Mouse (Mus musculus) layer of hippocampus, adult 9-11 months (tissue): ENCODE data around the gene Slc4a3.
A peak's percentile ranks its signal among the peaks of the same experiment; 100 is the strongest.

Experiments used
- DNase-seq: peaks from one replicate; pipeline ENCODE4 v3.0.0; 2022

The Slc4a3 gene

DNA sequence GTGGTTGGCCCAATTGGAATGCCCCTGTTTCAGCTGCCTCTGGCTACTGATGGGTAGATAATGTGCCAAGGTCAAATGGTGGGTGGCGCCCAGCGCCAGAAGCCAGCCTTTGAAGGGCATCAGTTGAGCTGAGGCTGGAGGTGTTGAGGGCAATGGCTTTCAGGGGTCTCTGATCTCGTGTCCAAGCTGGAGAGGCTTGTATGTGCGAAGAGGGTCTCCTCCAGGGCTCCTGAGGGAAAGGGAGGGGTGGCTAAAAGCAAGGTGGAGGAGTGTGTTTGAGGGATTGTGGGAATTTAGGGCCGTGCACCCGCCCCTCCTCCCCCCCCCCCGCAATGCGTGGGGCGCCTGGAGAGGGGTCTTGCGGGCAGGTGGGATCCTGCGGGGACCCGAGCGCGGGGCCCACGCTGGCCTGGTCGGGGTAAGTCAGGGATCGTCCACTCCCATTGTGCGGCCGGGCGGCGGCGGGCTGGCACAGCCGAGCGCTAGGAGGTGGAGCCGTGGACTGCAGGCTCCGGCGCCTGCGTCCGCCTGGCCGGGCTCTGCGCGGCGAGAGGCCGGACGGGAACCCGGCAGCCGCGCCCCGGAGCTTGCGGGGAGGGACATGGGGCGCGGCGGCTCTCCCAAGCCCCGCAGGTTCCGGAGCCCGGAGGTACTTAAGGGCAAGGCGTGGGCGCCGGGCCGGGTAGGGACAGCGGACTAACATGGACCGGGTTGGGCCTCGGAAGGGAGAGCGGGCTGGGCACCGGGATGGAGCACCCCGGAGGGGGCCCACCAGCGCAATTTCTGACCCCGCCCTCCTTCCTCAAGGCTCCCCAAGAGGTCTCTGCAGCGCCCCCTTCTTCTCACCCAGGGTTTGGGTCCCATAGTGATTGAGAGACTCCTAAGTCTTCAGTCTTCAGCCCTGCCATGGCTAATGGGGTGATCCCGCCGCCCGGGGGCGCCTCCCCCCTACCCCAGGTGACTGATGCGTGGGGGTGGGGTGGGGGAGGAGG is at the start of gene Slc4a3:
Gene Slc4a3, plus strand, starts transcription at position 302 of the 992 bp plus-strand sequence.
- peak; percentile 52 for DNase-seq

DNA sequence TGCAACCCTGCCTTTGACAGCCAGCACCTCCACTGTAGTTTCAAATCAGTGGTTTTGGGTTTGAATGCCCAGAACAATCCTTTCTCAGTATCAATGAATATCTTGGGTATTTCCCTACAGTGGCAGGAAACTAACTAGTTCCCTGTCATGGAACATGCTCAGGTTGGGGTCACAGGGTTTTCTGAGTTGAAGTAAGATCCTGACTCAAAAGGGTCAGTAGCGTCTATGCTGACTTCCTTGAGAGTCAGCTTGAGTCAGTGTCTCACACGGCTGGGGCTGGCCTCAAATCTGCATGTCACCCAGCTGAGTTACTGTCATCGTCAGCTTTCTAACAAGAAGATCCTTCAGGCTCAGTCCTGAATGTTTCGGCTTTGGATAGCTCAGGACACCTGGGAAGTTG is 47.2 kb upstream of the Slc4a3 start:
- DNase-seq: no peak

DNA sequence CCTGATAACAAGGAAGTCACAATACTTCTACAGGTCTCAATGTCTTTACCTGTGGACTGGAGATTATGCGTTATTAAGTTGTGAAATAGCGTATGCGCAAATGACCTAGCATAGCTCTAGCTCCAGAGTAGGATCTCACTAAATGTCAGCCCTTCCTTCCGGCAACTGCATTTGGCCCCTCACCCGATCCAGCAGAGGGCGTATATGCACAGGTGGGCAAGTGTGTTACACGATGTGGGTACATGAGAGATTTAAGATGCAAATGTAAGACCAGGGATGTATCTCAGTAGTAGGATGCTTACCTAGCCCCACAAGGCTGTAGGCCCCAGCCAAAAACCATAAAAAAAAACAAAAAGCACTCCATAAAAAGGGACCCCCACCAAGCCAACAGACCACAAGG is 46.6 kb upstream of the Slc4a3 start:
- no peak for DNase-seq

DNA sequence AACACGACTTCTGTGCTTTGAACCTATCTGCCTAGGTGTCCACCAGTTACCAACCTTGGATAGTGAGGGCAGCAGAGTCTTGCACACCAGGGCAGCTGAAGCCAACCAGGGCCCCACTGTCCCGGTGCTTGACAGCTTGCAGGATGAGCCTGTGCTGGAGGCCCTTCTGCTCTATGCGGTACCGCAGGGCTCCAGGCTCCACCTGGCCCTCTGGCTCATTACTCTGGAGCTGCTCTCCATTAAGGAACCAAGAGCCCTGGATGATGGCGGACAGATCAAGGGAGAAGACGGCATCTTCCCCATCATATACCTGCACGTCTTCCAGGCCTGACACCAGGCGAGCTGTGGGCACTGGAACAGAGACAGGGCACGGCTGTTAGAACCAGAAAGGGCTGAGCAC is 44.2 kb upstream of the Slc4a3 start:
- no peak for DNase-seq

DNA sequence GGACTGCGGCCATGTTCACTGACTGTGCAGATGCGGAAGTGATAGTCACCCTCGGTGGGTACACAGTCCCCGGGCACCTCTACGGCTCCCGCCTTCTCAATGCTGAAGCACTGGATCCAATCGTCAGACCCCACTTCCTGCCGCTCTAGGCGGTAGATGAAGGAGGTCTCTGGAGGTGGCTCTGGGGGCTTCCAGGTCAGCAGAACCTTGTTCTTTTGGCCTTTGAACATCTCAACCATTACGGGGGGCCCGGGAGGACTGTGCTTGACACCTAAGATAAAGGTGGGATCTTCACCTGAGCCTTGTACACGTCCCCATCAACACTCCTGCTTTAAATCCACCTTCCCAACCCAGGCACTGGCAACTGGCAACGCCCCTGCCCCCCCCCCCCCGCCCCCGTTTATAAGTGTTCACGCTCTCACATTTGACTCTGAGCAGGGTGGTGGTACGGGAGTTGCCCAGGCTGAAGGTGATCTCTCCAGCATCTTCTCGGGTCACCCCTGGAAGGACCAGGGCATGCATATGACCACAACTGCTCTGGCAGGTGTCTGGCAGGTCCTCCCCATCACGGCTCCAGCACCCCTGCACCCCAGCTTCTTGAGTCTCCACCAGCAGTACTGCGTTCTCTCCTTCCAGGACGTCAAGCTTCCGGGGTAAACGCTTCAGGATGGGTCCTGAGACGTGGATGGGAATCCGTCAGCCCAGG is 43.0 kb upstream of the Slc4a3 start:
- no peak for DNase-seq

DNA sequence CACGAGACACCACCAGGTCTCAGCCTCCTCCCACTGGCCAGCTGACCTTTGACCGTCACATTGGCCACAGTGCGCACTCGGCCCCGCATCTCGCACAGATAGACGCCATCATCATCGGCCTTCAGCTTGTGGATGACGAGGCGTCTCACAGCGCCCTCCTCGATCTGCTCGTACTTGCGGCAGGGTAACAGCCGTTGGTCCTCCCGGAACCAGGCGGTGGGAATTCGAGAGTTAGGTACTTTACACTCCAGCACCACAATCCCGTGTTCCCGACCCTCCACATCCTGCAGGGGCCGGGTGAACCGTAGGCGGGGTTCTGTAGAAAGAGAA is 42.5 kb upstream of the Slc4a3 start:
- DNase-seq: no peak

DNA sequence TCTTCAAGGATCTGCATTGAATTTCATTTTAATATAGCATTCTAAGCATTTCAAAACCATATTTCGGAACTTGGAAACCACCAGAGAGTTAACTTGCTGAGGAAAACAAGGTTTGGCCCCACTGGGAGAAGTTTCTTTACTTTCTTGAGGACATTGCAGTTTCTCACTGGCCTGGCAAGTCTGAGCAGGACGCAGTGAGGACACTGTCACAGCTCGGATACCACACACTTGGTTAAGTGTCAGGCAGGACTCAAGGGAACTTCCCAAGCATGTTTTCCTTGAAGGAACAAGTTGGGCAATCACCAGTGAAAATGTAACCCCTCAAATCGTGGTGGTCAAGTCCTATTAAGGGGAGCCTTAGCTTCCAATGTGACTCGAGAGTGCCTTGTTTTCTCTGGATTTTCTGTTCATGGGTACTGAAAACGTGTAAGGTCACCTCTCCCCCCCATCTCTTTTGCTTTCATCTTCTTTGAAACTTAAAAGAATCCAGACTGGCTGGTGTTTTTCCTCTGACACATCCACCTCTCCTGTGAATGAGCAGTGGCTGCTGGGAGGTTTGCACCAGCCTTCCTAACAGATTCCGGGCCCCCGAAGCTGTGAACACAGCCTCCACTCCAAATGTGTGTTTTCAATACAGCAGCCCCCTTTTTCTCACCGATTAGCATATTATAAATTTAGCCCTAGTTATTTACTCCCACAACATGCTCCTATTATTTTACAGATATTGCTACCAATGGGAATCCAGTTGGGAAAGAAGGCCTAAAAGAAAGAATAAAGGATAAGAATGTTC is 41.6 kb upstream of the Slc4a3 start:
- peak; percentile 82 for DNase-seq

DNA sequence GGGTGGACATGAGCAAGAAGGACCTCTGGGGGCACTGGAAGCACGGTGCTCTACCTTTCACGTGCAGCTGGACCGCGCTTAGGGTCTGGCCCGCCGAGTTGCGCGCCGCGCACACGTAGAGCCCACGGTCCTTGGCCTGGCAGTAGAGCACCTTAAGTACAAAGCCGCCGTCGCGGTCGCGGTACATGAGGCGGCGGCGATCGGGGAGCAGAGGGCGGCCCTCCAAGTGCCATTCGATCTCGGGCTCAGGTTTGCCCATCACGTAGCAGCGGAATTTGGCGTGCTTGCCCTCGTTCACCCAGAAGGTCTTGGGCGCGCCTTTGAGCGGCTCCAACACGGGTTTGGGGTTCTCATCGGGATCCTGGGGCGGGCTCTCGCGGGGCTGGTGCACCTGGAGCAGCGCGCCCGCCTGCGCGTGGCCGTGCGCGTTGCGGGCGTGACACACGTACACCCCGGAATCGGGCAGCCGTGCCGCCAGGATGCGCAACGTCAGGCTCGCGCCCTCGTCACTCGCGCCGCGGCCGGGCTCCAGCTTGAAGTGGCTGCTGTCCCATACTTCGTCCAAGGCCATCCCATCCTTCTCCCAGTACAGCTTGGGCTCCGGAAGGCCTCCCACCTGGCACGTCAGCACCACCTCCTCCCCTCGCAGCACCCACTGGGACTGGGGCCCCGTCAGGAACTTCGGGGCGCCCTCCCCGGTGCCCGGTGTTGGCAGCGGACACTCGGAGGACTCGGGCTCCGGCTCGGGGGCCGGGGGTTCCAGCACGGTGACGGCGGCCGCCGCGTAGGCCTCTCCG is 40.7 kb upstream of the Slc4a3 start:
- peak; percentile 78 for DNase-seq

DNA sequence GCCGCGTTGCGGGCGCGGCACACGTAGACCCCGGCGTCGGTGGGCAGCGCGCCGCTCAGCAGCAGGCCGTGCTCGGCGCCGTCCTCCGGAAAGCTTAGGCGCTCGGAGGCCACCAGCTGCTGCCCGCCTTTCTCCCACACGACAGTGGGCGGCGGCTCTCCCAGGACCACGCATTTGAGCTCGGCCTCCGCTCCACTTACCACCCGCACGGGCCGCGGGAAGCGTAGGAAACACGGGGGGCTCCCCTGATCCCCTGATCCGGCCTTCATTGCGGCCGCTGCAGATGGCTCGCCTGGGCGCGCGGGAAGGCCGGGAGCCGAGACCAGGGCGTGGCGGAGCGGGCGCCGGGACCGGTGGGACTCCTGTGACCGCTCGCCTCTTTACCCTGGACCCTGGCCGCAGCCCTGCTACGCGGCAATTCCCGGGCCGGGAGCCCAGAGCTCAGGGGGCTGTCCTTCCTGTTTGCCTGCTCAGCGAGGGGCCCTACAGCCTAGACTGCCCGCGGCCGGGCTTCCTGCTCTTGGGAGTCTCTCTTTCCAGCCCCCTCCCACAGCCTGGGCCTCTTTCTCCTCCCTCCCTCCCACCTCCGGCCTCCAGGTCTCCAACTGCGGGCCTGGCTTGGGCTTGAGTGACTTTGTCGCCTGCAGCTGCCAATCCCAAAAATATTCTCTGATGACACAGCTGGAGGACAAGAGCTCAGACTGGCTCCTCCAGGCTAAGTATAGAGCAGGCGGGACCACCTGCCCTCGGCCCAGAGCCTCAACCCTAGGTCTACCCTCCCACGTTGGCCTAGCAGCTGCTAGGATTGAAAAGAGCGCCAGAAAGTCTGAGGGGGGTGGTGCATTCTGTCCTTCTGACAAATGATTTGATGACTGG is 39.9 kb upstream of the Slc4a3 start, which contains the start of gene Obsl1:
Gene Obsl1, minus strand, starts transcription at position 497 of the 876 bp plus-strand sequence.
- no peak for DNase-seq

DNA sequence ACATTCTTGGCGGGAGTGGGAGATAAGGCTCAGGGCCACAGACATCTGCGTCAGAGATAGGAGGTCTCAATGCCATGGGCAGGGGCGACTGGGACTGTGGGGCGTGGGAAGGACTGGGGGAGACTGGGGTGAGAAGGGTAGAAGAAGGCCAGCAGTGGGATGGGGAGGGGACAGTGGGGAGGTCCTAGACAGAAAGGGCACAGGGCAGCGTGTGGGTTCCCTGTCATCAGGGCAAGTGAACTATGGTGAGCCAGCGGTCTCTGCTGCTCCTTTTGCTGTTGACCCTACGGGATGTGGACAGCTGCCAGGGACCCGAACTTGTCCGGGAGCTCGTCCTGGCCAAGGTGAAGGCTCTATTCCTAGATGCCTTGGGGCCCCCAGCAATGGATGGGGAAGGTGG is 39.1 kb upstream of the Slc4a3 start, which contains the start of gene Inha:
Gene Inha, plus strand, starts transcription at position 72 of the 400 bp plus-strand sequence.
- DNase-seq: no peak

DNA sequence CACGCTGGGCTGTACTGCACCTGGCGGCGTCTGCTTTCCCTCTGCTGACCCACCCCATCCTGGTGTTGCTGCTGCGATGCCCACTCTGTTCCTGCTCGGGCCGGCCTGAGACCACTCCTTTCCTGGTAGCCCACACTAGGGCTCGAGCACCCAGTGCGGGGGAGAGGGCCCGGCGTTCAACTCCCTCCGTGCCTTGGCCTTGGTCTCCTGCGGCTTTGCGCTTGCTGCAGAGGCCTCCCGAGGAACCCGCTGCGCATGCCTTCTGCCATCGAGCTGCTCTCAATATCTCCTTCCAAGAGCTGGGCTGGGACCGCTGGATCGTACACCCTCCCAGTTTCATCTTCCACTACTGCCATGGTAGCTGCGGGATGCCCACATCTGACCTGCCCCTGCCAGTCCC is 36.5 kb upstream of the Slc4a3 start:
- DNase-seq: no peak

DNA sequence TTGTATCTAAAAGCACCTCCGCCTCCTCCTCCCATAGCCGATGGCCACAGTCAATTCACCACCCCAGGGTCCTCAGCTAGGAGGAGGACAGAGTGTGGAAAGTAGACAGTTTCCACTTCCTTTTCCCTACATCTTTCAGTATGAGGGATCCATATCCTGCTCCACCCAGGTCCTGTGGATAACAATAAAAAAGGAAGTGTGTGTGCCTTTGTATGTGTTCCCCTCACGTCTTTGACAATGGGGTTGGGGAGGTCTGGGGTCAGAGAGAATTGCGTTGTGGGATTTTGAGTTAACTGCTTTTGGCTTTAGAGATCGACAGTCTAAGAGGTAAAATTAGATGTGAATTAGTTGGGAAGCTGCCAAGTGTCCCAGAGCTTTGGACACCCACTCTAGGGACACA is 35.9 kb upstream of the Slc4a3 start:
- no peak for DNase-seq

DNA sequence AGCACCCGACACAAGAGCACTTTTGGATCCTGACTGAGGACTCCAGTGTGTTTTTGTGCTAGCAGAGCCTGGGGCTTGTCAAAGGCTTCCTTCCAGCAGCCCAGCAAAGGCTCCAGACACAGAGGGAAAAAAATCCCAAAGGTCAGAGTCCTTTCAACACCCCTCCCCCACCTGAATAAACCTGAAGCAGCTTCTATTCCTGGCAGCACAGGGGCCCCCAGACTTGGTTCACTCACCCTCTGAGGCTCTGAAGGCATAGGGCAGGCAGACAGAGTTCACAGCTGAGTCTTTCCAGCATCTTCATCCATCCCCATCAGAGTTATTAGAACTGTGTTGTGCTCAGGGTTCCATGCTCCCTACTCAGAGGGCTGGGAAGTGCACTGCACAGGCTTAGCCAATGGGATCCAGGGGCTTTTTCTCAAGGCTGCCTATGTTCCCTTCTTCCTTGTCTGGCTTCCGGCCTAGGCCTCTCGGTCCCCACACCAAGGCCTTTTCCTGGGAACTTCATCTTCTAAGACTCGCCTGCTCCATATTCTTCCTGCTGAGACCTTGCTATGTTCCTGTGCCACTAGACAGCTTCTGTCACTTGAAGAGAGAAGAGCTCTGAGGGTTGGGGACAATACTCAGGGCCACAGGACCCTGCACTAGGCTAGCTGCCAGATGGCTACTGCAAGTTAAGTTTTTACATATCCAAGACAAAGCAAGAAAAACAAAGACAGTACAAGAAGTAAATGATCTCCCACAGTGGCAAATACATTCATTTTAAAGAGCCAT is 34.4 kb upstream of the Slc4a3 start:
- DNase-seq: no peak

DNA sequence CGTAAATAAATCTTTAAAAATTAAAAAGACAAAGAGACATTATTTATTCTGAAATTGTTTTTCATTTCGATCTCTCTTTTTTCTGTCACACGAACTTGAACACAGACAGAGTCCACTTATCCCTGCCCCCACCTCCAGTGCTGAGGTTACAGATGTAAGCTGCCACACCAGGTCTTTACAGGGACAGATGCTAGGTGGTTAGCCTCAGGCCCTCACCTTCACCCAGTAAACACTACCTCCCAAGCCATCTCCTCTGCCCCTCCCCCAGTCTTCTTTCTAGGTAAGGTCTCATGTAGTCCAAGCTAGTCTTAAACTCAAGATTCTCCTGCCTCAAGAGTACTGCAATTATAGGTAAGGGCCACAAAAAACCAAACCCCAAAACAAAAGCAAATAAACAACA is 33.5 kb upstream of the Slc4a3 start:
- no peak for DNase-seq

DNA sequence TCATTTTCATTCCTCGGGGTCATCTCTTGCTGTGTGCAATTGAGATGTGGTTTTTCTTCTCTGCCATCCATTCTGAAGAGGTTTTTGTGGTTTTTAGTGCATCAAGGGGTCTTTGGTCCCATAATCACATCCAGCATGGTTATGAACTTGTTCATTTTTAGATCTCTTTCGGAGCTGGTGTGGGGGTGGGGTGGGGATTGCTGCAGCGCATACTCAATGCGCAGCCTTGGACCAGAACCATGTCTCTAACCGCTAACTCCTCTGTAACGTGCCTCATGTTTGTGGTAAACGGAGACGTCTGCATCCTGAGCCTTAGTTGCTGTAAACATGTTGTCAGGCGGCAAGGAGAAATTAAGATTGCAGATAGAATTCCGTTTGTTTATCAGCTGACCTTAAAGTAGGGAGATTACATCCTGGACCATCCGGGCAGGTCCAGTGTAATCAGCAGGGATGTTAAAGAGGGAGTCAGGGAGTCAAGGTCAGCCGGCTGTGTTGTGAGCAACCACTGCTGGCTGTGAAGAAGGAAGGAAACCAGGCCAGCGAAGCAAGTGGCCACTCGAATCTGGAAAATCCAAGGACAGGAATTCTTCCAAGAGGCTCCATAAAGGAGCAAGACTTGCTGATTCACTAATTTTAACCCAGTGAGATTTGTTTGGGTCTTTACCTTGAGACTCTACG is 29.2 kb upstream of the Slc4a3 start:
- DNase-seq: no peak

DNA sequence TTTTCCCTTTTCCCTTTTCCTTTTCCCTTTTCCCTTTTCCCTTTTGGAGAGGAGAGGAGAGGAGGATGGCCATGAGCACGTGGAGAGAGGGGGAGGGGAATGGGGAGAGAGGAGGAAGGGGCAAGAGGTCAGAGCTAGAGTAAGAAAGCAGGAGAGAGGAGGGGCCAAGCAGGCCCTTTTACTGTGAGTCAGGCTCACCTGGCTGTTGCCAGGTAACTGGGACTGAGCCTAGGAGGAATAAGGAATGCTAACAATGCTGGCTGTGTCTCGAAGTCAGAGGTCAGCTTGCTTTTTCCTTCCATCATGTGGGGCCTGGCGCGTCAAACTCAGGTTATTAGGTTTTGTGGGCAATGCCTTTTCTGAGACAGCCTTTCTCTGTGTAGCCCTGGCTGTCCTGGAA is 28.1 kb upstream of the Slc4a3 start:
- DNase-seq: no peak

DNA sequence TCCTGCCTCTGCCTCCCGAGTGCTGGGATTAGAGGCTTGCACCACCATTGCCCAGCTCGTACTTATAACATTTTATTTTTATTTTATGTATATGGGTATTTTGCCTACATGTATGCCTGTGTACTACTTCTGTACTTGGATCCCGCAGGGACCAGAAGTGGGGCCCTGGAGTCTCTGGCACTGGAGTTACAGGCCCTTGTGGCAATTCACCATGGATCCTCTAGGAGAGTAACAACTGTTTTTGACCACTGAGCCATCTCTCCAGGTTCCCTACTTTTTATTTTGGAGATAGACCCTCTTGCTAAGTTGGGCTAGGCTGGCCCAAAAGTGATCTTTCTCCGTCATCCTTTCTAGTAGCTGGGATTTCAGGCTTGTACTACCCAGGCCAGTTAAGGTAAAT is 27.6 kb upstream of the Slc4a3 start:
- DNase-seq: no peak

DNA sequence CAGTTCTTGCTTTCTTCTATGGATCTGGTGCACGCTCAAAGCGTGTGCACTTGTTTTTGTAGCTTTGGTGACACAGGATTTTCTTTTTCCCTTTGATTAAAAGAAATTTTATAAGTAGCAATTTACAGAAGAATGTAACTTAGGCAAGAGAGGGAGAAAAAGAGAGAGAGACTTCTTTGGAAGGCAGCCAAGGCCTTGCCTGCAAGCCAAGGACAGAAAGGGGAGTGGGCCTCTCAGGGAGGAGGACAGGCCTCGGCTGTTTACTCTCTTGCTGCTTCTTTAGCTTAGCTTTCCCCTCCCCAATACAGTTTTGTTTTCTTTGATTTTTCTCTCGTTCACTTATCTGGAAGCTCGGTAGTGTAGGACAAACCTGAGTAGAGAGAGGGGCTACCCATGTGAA is 26.5 kb upstream of the Slc4a3 start:
- no peak for DNase-seq

DNA sequence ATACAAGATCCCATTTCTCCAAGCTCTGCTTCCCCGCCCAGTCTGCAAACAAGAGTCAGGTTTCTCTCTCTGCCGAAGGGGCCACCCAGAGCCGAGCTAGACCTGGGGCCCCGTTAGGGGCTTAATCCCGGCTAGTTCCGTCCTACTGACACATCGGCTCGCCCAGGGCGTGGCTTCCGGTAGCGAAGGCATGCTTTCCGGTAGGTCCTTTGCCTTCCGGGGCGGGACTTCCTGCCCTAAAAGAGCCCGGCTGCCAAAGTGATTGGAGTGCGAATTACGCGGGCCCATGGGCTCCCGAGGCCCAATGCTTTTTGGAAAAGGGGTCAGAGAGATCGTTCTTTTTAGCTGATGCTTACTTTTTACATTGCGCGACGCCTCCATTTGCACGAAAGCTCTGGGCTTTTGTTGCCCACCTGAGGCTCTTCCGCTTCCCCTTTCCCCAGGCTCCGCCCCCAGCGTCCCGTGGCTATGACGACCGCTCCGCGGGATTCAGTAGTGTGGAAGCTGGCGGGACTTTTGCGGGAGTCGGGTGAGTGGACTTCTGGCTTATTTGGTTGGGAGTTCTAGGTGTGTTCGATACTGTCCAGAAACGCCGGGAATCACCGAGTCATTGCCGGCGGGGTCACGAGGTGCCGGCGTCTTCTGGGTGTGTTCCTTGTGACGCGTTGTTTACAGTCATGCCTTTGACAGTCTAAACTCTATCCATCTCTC is 24.6 kb upstream of the Slc4a3 start, which contains the start of gene Stk11ip:
Gene Stk11ip, plus strand, starts transcription at position 209 of the 711 bp plus-strand sequence.
- peak; percentile 94 for DNase-seq
